Mouse (Mus musculus) urinary bladder, postnatal 14 days (tissue): ENCODE results near the gene Sarm1.
A peak's percentile ranks its signal among the peaks of the same experiment; 100 is the strongest.

ENCODE experiments used
- DNase-seq: peaks from one replicate; pipeline ENCODE4 v3.0.0; 2021; ENCODE audit warnings: low spot score

Sarm1 gene

GRCm38 (mm10) chr11:78463286-78464036, 34.1 kb downstream of the Sarm1 start:
- no peak for DNase-seq

- DNase-seq, result no peak
These were observed 34.9 kb downstream of the Sarm1 start for GRCm38 (mm10) chr11:78462669-78463068.

- DNase-seq, result no peak
These were observed 35.7 kb downstream of the Sarm1 start for GRCm38 (mm10) chr11:78461894-78462293.

GRCm38 (mm10) chr11:78458740-78459139, 38.8 kb downstream of the Sarm1 start:
- no peak for DNase-seq

- DNase-seq, result peak; percentile 63
These were observed 42.2 kb downstream of the Sarm1 start for GRCm38 (mm10) chr11:78455308-78455707.

GRCm38 (mm10) chr11:78454276-78454675, 43.3 kb downstream of the Sarm1 start:
- DNase-seq, result no peak

GRCm38 (mm10) chr11:78453675-78454074, 43.9 kb downstream of the Sarm1 start:
- peak; percentile 75 for DNase-seq

- DNase-seq, result no peak
These were observed 47.2 kb downstream of the Sarm1 start for GRCm38 (mm10) chr11:78450337-78450736.

- DNase-seq, result no peak
These were observed 49.3 kb downstream of the Sarm1 start for GRCm38 (mm10) chr11:78448242-78448641.

- DNase-seq, result peak; percentile 19
These were observed 50.4 kb downstream of the Sarm1 start for GRCm38 (mm10) chr11:78447168-78447567.

GRCm38 (mm10) chr11:78443115-78443514, 54.4 kb downstream of the Sarm1 start:
- no peak for DNase-seq

GRCm38 (mm10) chr11:78438399-78438930, 59.1 kb downstream of the Sarm1 start:
- no peak for DNase-seq

GRCm38 (mm10) chr11:78437182-78437581, 60.4 kb downstream of the Sarm1 start:
- peak; percentile 39 for DNase-seq

- DNase-seq, result peak; percentile 55
These were observed 61.7 kb downstream of the Sarm1 start for GRCm38 (mm10) chr11:78435776-78436349.

GRCm38 (mm10) chr11:78434052-78434451, 63.5 kb downstream of the Sarm1 start:
- no peak for DNase-seq

GRCm38 (mm10) chr11:78431176-78431575, 66.4 kb downstream of the Sarm1 start:
- DNase-seq, result no peak

GRCm38 (mm10) chr11:78430195-78430878, 67.2 kb downstream of the Sarm1 start:
- DNase-seq, result no peak

GRCm38 (mm10) chr11:78428309-78428708, 69.2 kb downstream of the Sarm1 start:
- DNase-seq, result no peak

- DNase-seq, result no peak
These were observed 69.9 kb downstream of the Sarm1 start for GRCm38 (mm10) chr11:78427655-78428054.

GRCm38 (mm10) chr11:78425572-78425971, 72.0 kb downstream of the Sarm1 start:
- no peak for DNase-seq

GRCm38 (mm10) chr11:78424352-78424751, 73.2 kb downstream of the Sarm1 start:
- DNase-seq, result no peak
